10 mouse cellular contexts compared by ENCODE assay signal in the genomic region with DNA sequence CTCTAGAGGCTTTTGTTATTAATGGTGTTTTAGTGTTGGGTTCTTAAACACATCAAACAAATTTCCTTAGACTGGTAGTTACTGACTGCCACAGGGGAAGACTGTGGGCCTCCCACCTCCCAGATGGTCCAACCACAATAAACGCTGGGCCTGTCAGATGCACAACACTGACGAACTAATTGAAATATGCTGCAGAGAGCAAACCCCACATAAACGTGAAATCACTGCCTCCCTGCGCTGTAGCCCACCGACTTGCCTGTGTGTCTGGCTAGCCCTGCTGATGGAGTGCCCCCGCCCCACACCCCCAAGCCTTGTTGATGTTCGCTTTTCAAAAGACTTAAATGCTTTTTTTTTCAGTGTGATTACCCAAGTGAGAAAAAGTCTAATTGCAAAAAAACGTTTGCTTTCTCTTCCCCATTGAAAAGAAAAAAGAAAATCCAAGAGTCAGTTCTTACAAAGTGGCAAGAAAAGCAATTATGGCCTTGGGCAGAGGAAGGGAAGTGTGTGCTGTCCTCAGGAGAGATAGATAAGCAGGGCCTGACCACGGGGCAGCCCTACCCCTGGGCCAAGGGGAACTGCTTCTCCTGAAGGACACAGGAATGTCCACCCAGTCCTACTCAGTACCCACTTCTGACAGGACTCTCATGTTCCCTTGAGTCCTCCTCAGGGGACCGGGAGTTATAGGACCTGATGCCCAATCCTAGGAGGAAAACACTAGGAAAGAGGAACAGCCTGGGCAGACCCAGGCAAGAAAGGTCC. TPM values are rescaled to one million over a fixed set of nuclear protein-coding genes. Genes with fewer than 3 reads are reported as not detected.
DNase-seq lines count a peak whose midpoint lies in the region; ATAC-seq lines count a peak whose summit lies in the region.
"Had no signal": no experiment of that assay in that cellular context is flagged by ENCODE, and none has a peak within 500 bp of the region (broad histone marks: within the 10 kb centered on the region; RNA-seq: fewer than 3 reads in every experiment).

No protein-coding gene starts in this region.

- H3K9me3 ChIP-seq in heart, embryonic 11.5 days (replicated peaks; ENCODE audit: control insufficient read depth, low read length), result no peaks in the 10 kb centered on the region
- H3K9me3 ChIP-seq in neural tube, embryonic 12.5 days, result no peaks in the 10 kb centered on the region
- H3K9me3 ChIP-seq in hindbrain, embryonic 14.5 days (ENCODE audit: control insufficient read depth, low read length), result no peaks in the 10 kb centered on the region
- no peaks in the 10 kb centered on the region for H3K9me3 ChIP-seq in neural tube, embryonic 15.5 days (replicated peaks)

- H3K27ac ChIP-seq in heart, embryonic 11.5 days (ENCODE audit: low read depth, low read length), result peak overlapping the region; percentile 41; the same call in 1 of the 2 replicates
- H3K27ac ChIP-seq in neural tube, embryonic 12.5 days, result 0 out of 2 replicates have a peak overlapping the region, but pooled peaks have one; percentile 32
- H3K27ac ChIP-seq in hindbrain, embryonic 14.5 days, result peak overlapping the region; percentile 63
- peak overlapping the region; percentile 68 for H3K27ac ChIP-seq in neural tube, embryonic 15.5 days (replicated peaks)

- H3K36me3 ChIP-seq in heart, embryonic 11.5 days (ENCODE audit: control insufficient read depth, insufficient read depth, low read length), result no peaks in the 10 kb centered on the region; the same call in 1 of the 2 replicates
- H3K36me3 ChIP-seq in neural tube, embryonic 12.5 days, result no peaks in the 10 kb centered on the region; the same call in 1 of the 2 replicates
- H3K36me3 ChIP-seq in hindbrain, embryonic 14.5 days (replicated peaks; ENCODE audit: control insufficient read depth, insufficient read depth), result no peaks in the 10 kb centered on the region
- H3K36me3 ChIP-seq in neural tube, embryonic 15.5 days, result no peaks in the 10 kb centered on the region

- DNase-seq in heart, postnatal 25 days (ENCODE audit: low spot score), result no peak
- no peak for DNase-seq in neural tube, embryonic 10.5 days (ENCODE audit: extremely low spot score, low spot score)
- DNase-seq in hindbrain, embryonic 14.5 days (ENCODE audit: low spot score), result no peak
- no peak for DNase-seq in adipocyte (ENCODE audit: low spot score)
- DNase-seq in adrenal gland, postnatal 14 days, result no peak
- DNase-seq: lung, adult 18-20 months had no signal

- intact Hi-C loops in heart, postnatal 25 days (cut with DNase I), result no loop called here

- H3K9ac ChIP-seq in heart, embryonic 11.5 days (ENCODE audit: low read depth, low read length), result no peak overlapping the region
- no peak overlapping the region; the same call in 1 of the 2 replicates for H3K9ac ChIP-seq in neural tube, embryonic 12.5 days
- H3K9ac ChIP-seq in hindbrain, embryonic 14.5 days, result peak overlapping the region; percentile 24; the same call in 1 of the 2 replicates
- no peak overlapping the region; the same call in 1 of the 2 replicates for H3K9ac ChIP-seq in neural tube, embryonic 15.5 days (replicated peaks)

- no peak overlapping the region for H3K4me3 ChIP-seq in heart, embryonic 11.5 days (ENCODE audit: low read depth, low read length)
- no peak overlapping the region for H3K4me3 ChIP-seq in neural tube, embryonic 12.5 days
- no peak overlapping the region for H3K4me3 ChIP-seq in hindbrain, embryonic 14.5 days (replicated peaks; ENCODE audit: low read length)
- H3K4me3 ChIP-seq in neural tube, embryonic 15.5 days (replicated peaks), result no peak overlapping the region

- ATAC-seq in heart, embryonic 11.5 days (replicated peaks; ENCODE audit: insufficient number of reproducible peaks, low FRiP score, low TSS enrichment), result no peak
- no peak for ATAC-seq in neural tube, embryonic 12.5 days (ENCODE audit: low FRiP score, low read depth)
- no peak for ATAC-seq in hindbrain, embryonic 14.5 days (ENCODE audit: low FRiP score)
- ATAC-seq in neural tube, embryonic 15.5 days (ENCODE audit: low FRiP score), result peak; percentile 53; the same call in 1 of the 2 replicates
- ATAC-seq: CD4-positive, CD25-positive, alpha-beta regulatory T cell, adult 4 months had no signal

- H3K4me1 ChIP-seq in heart, embryonic 11.5 days (ENCODE audit: control insufficient read depth, insufficient read depth, low read length), result peaks cover 36% of the 10 kb centered on the region
- peaks cover 20% of the 10 kb centered on the region for H3K4me1 ChIP-seq in neural tube, embryonic 12.5 days
- peaks cover 20% of the 10 kb centered on the region for H3K4me1 ChIP-seq in hindbrain, embryonic 14.5 days (replicated peaks; ENCODE audit: control insufficient read depth, insufficient read depth, low read length)
- H3K4me1 ChIP-seq in neural tube, embryonic 15.5 days, result peaks cover 36% of the 10 kb centered on the region

- H3K27me3 ChIP-seq in heart, embryonic 11.5 days (ENCODE audit: control insufficient read depth, insufficient read depth, low read length), result no peaks in the 10 kb centered on the region
- H3K27me3 ChIP-seq in neural tube, embryonic 12.5 days (replicated peaks), result no peaks in the 10 kb centered on the region
- H3K27me3 ChIP-seq in hindbrain, embryonic 14.5 days (ENCODE audit: control insufficient read depth, insufficient read depth, low read length), result no peaks in the 10 kb centered on the region
- H3K27me3 ChIP-seq in neural tube, embryonic 15.5 days (replicated peaks), result no peaks in the 10 kb centered on the region

- H3K4me2 ChIP-seq in heart, embryonic 11.5 days, result no peak overlapping the region; the same call in 1 of the 2 replicates
- H3K4me2 ChIP-seq in neural tube, embryonic 12.5 days (replicated peaks), result peak overlapping the region; percentile 32
- H3K4me2 ChIP-seq in hindbrain, embryonic 14.5 days (replicated peaks), result peak overlapping the region; percentile 28
- H3K4me2 ChIP-seq in neural tube, embryonic 15.5 days, result peak overlapping the region; percentile 40; the same call in 1 of the 2 replicates

- 44% methylated on average over 10 of the region's 10 CpGs for WGBS in heart, embryonic 11.5 days (ENCODE audit: insufficient replicate concordance)
- 38% methylated on average over 10 of the region's 10 CpGs for WGBS in neural tube, embryonic 12.5 days
- WGBS in hindbrain, embryonic 14.5 days, result 36% methylated on average over 10 of the region's 10 CpGs
- 31% methylated on average over 10 of the region's 10 CpGs for WGBS in neural tube, embryonic 15.5 days

RNA-seq across cellular contexts. Expression of a gene that starts 7.7 kb away (rescaled TPM):
- 7.0 and 7.8 TPM in 2 replicates for polyA plus RNA-seq in heart, embryonic 11.5 days (2014; fragmentation: Nextera tagmentation; extraction: Ambion mirVana)
- total RNA-seq in heart, postnatal 25 days (2021), result 10 to 100 TPM; 42.5 to 50.9 TPM
- polyA plus RNA-seq in neural tube, embryonic 12.5 days (2016; fragmentation: Nextera tagmentation; extraction: Ambion mirVana), result 6.3 and 7.4 TPM in 2 replicates
- polyA plus RNA-seq in hindbrain, embryonic 14.5 days (2014; fragmentation: Nextera tagmentation; extraction: Ambion mirVana), result 13.5 and 15.1 TPM in 2 replicates
- 8.9 and 9.4 TPM in 2 replicates for polyA plus RNA-seq in neural tube, embryonic 15.5 days (2015; fragmentation: Nextera tagmentation; extraction: Ambion mirVana)
- 48.8 and 51.8 TPM in 2 replicates for total RNA-seq in adrenal gland, postnatal 14 days (2021)
